Mouse (Mus musculus) heart, postnatal 0 days (tissue): ENCODE results near the gene Tox3. TPM values are rescaled to one million over a fixed set of nuclear protein-coding genes. Genes with fewer than 3 reads are reported as not detected.

Experiments
- ATAC-seq: fragments of 200-750 bp; cut with Nextera tagmentation; 2 replicates; pipeline ENCODE4 v1.8.0; 2017; ENCODE audit warnings: low read depth, moderate number of reproducible peaks, moderate library complexity; ENCODE audit not compliant: insufficient read depth
- DNase-seq: peaks from one replicate; pipeline ENCODE4 v3.0.0-alpha.2; 2016; ENCODE audit warnings: low spot score
- H3K27ac ChIP-seq: fragments of 300-500 bp; sonication (generic); 2 replicates; pipeline ENCODE4 v1.5.1; 2014; ENCODE audit warnings: low read depth, mild to moderate bottlenecking
- H3K27me3 ChIP-seq: fragments of 300-500 bp; sonication (generic); 2 replicates; pipeline ENCODE4 v1.6.1; 2014; ENCODE audit warnings: low read length, mixed read lengths; ENCODE audit not compliant: control insufficient read depth, insufficient read depth
- H3K36me3 ChIP-seq: fragments of 300-500 bp; sonication (generic); replicated peaks from 2 replicates; pipeline ENCODE4 v1.6.1; 2014; ENCODE audit warnings: low read length, mixed read lengths; ENCODE audit not compliant: control insufficient read depth, insufficient read depth
- H3K4me1 ChIP-seq: fragments of 300-500 bp; sonication (generic); 2 replicates; pipeline ENCODE4 v1.6.1; 2014; ENCODE audit warnings: antibody characterized with exemption; ENCODE audit not compliant: control insufficient read depth, insufficient read depth
- H3K4me2 ChIP-seq: fragments of 300-500 bp; sonication (generic); 2 replicates; pipeline ENCODE4 v1.6.1; 2014; ENCODE audit warnings: low read depth, mild to moderate bottlenecking, low read length, moderate library complexity
- H3K4me3 ChIP-seq: fragments of 300-500 bp; sonication (generic); 2 replicates; pipeline ENCODE4 v1.5.1; 2014; ENCODE audit warnings: low read depth, low read length
- H3K9ac ChIP-seq: fragments of 300-500 bp; sonication (generic); replicated peaks from 2 replicates; pipeline ENCODE4 v1.6.1; 2014; ENCODE audit warnings: low read depth, low read length, mixed read lengths
- H3K9me3 ChIP-seq: fragments of 300-500 bp; sonication (generic); replicated peaks from 2 replicates; pipeline ENCODE4 v1.6.1; 2016; ENCODE audit warnings: low read length; ENCODE audit not compliant: control insufficient read depth
- CTCF ChIP-seq: IDR thresholded peaks from 2 replicates; pipeline ENCODE4 v1.5.1; 2016; ENCODE audit warnings: antibody characterized with exemption, control low read depth, low read depth
- EP300 ChIP-seq: IDR thresholded peaks from 2 replicates; pipeline ENCODE4 v1.6.1; 2016; ENCODE audit warnings: antibody characterized with exemption, low read depth
- WGBS: fragments of 180-500 bp; shearing (Covaris S2); extraction: QIAGEN DNeasy Blood & Tissue Kit; methylation state at CpG from one replicate; pipeline ENCODE4 v1.1.7; 2014; 5-methylcytosine and 5-hydroxymethylcytosine counted together
- polyA plus RNA-seq: library from polyadenylated mRNA; unstranded; fragments of >200 nt; fragmentation: Nextera tagmentation; extraction: Ambion mirVana; gene quantifications from 2 replicates; pipeline ENCODE4 v1.2.1, GENCODE M21; 2015
- total RNA-seq: library from RNA; depleted of rRNA; stranded (reverse); fragments of >200 nt; gene quantifications from 2 replicates; pipeline ENCODE4 v1.2.3, GENCODE M21; 2014; ENCODE audit warnings: low replicate concordance

Gene Tox3
- total and polyA plus RNA-seq, 2 experiments from 2014 or later = 7.1 to 17.1 TPM

GRCm38 (mm10) chr8:90378036-90378435 is 29.9 kb upstream of the Tox3 start:
- Histone ChIP-seq H3K4me3 (no peak overlapping the region), H3K27ac (no peak overlapping the region), H3K9ac (no peak overlapping the region), H3K9me3 (no peaks in the 10 kb centered on the region), H3K27me3 (no peaks in the 10 kb centered on the region), H3K36me3 (no peaks in the 10 kb centered on the region), H3K4me1 (no peaks in the 10 kb centered on the region), H3K4me2 (no peak overlapping the region)
- TF ChIP-seq CTCF = no peak
- no peak for TF ChIP-seq EP300
- ATAC-seq = no peak
- no peak for DNase-seq
- WGBS = 90% methylated on average over 3 of the region's 3 CpGs

GRCm38 (mm10) chr8:90371611-90372222 is 23.6 kb upstream of the Tox3 start:
- ATAC-seq (no peak), DNase-seq (no peak)
- Histone ChIP-seq H3K27me3 (no peaks in the 10 kb centered on the region), H3K36me3 (no peaks in the 10 kb centered on the region), H3K9me3 (no peaks in the 10 kb centered on the region), H3K9ac (no peak overlapping the region), H3K4me3 (no peak overlapping the region), H3K4me2 (no peak overlapping the region), H3K4me1 (no peaks in the 10 kb centered on the region), H3K27ac (no peak overlapping the region)
- no peak for TF ChIP-seq EP300
- no peak for TF ChIP-seq CTCF
- 85% methylated on average over 10 of the region's 10 CpGs for WGBS

GRCm38 (mm10) chr8:90369876-90370275 is 21.7 kb upstream of the Tox3 start:
- Histone ChIP-seq H3K9ac (no peak overlapping the region), H3K9me3 (no peaks in the 10 kb centered on the region), H3K27ac (no peak overlapping the region; the same call in 1 of the 2 replicates), H3K36me3 (no peaks in the 10 kb centered on the region), H3K4me3 (no peak overlapping the region), H3K4me2 (no peak overlapping the region), H3K4me1 (no peaks in the 10 kb centered on the region), H3K27me3 (no peaks in the 10 kb centered on the region)
- no peak for DNase-seq
- 42% methylated on average over 3 of the region's 3 CpGs for WGBS
- no peak for TF ChIP-seq CTCF
- TF ChIP-seq EP300 = no peak
- ATAC-seq = no peak

- Histone ChIP-seq H3K4me2 (no peak overlapping the region), H3K36me3 (no peaks in the 10 kb centered on the region), H3K4me3 (no peak overlapping the region), H3K9me3 (no peaks in the 10 kb centered on the region), H3K27ac (no peak overlapping the region), H3K9ac (no peak overlapping the region), H3K4me1 (no peaks in the 10 kb centered on the region), H3K27me3 (no peaks in the 10 kb centered on the region)
- TF ChIP-seq CTCF (no peak), EP300 (no peak)
- ATAC-seq (no peak), DNase-seq (no peak)
- WGBS = 34% methylated on average over 3 of the region's 3 CpGs
Observed at GRCm38 (mm10) chr8:90356729-90357128, 8.6 kb upstream of the Tox3 start.

GRCm38 (mm10) chr8:90354782-90355181 is 6.6 kb upstream of the Tox3 start:
- 71% methylated on average over 3 of the region's 3 CpGs for WGBS
- no peak for TF ChIP-seq CTCF
- TF ChIP-seq EP300 = no peak
- ATAC-seq (no peak), DNase-seq (no peak)
- Histone ChIP-seq H3K4me3 (no peak overlapping the region), H3K9me3 (no peaks in the 10 kb centered on the region), H3K4me2 (no peak overlapping the region), H3K4me1 (no peaks in the 10 kb centered on the region), H3K9ac (no peak overlapping the region), H3K27ac (no peak overlapping the region), H3K27me3 (no peaks in the 10 kb centered on the region), H3K36me3 (no peaks in the 10 kb centered on the region)

- Histone ChIP-seq H3K36me3 (no peaks in the 10 kb centered on the region), H3K27me3 (no peaks in the 10 kb centered on the region), H3K27ac (no peak overlapping the region), H3K4me3 (no peak overlapping the region), H3K9me3 (no peaks in the 10 kb centered on the region), H3K4me1 (no peaks in the 10 kb centered on the region), H3K4me2 (no peak overlapping the region), H3K9ac (no peak overlapping the region)
- ATAC-seq (no peak), DNase-seq (no peak)
- TF ChIP-seq EP300 (no peak), CTCF (no peak)
- 78% methylated on average over 16 of the region's 16 CpGs for WGBS
Observed at GRCm38 (mm10) chr8:90353960-90354540, 5.9 kb upstream of the Tox3 start.
